Mouse (Mus musculus) MEL (cell line): ENCODE measurements around the gene Col5a3. TPM values are rescaled to one million over a fixed set of nuclear protein-coding genes. Genes with fewer than 3 reads are reported as not detected.

ENCODE experiments used
- DNase-seq: peaks from one replicate; pipeline ENCODE4 v3.0.0; 2011; ENCODE audit warnings: low read depth, low spot score
- H3K27ac ChIP-seq: 2 replicates; pipeline ENCODE4 v1.5.1; 2012; ENCODE audit warnings: low read depth, mild to moderate bottlenecking, control low read depth, low read length, moderate library complexity; ENCODE audit not compliant: control insufficient read depth
- H3K27me3 ChIP-seq, 2 experiments: fragments of 150-350 bp in 1 of 2; sonication (generic) in 1 of 2; 2 replicates each; pipeline ENCODE4 v1.6.1; 2012; ENCODE audit warnings: low read length in 2 of 2, mild to moderate bottlenecking in 2 of 2, improper control_type of control experiment in 1 of 2, moderate library complexity in 1 of 2; ENCODE audit not compliant: insufficient read depth in 2 of 2, control insufficient read depth in 1 of 2
- H3K36me3 ChIP-seq, 2 experiments: 2 replicates each; pipeline ENCODE4 v1.6.1; 2012 to 2014; ENCODE audit warnings: low read length in 2 of 2, improper control_type of control experiment in 1 of 2, inconsistent platforms in 1 of 2, mild to moderate bottlenecking in 1 of 2; ENCODE audit not compliant: insufficient read depth in 2 of 2, control insufficient read depth in 1 of 2
- H3K4me1 ChIP-seq, 2 experiments: fragments of 150-350 bp in 1 of 2; sonication (generic) in 1 of 2; 2 replicates each; pipeline ENCODE4 v1.6.1; 2012; ENCODE audit warnings: low read length in 2 of 2, improper control_type of control experiment in 1 of 2, mild to moderate bottlenecking in 1 of 2; ENCODE audit not compliant: insufficient read depth in 2 of 2, control insufficient read depth in 1 of 2
- H3K4me3 ChIP-seq, 2 experiments: fragments of 150-350 bp in 1 of 2; sonication (generic) in 1 of 2; 2 replicates each; pipeline ENCODE4 v1.5.1; 2012; ENCODE audit warnings: low read depth in 2 of 2, low read length in 2 of 2, mild to moderate bottlenecking in 2 of 2, moderate library complexity in 2 of 2, control low read depth in 1 of 2, improper control_type of control experiment in 1 of 2; ENCODE audit not compliant: control insufficient read depth in 1 of 2, insufficient read depth in 1 of 2
- H3K79me2 ChIP-seq: 2 replicates; pipeline ENCODE4 v1.6.1; 2012; ENCODE audit warnings: mild to moderate bottlenecking, low read length, moderate library complexity; ENCODE audit not compliant: control insufficient read depth, poor library complexity, insufficient read depth
- H3K9ac ChIP-seq: 2 replicates; pipeline ENCODE4 v1.6.1; 2012; ENCODE audit warnings: low read depth, mild to moderate bottlenecking, control low read depth, low read length, moderate library complexity; ENCODE audit not compliant: control insufficient read depth, poor library complexity, severe bottlenecking
- H3K9me3 ChIP-seq: fragments of 150-350 bp; sonication (generic); replicated peaks from 2 replicates; pipeline ENCODE4 v1.6.1; 2012; ENCODE audit warnings: mild to moderate bottlenecking, low read length, improper control_type of control experiment, moderate library complexity; ENCODE audit not compliant: insufficient read depth
- BHLHE40 ChIP-seq: IDR thresholded peaks from 2 replicates; pipeline ENCODE4 v1.6.1; 2012; ENCODE audit warnings: low read depth, mild to moderate bottlenecking, inconsistent platforms, low read length, improper control_type of control experiment, borderline replicate concordance
- CHD2 ChIP-seq: IDR thresholded peaks from 2 replicates; pipeline ENCODE4 v1.6.1; 2011; ENCODE audit warnings: low read length, improper control_type of control experiment
- CTCF ChIP-seq, 3 experiments: IDR thresholded peaks in 2 of 3; conservative IDR thresholded peaks in 1 of 3; 2 replicates each; pipeline ENCODE4 v1.5.1; 2011 to 2012; ENCODE audit warnings: low read length in 3 of 3, low read depth in 2 of 3, mild to moderate bottlenecking in 2 of 3, improper control_type of control experiment in 1 of 3, inconsistent platforms in 1 of 3, mixed read lengths in 1 of 3, moderate library complexity in 1 of 3; ENCODE audit not compliant: control insufficient read depth in 1 of 3, insufficient read depth in 1 of 3, poor library complexity in 1 of 3, severe bottlenecking in 1 of 3
- E2F4 ChIP-seq: IDR thresholded peaks from 2 replicates; pipeline ENCODE4 v1.6.1; 2011; ENCODE audit warnings: low read depth, low read length, improper control_type of control experiment, borderline replicate concordance
- ELF1 ChIP-seq: IDR thresholded peaks from 2 replicates; pipeline ENCODE4 v1.6.1; 2014; ENCODE audit warnings: low read depth, mild to moderate bottlenecking, inconsistent platforms, low read length, improper control_type of control experiment, moderate library complexity
- EP300 ChIP-seq, 2 experiments: IDR thresholded peaks; 2 replicates each; pipeline ENCODE4 v1.6.1; 2011; ENCODE audit warnings: improper control_type of control experiment in 2 of 2, low read length in 2 of 2, low read depth in 1 of 2, mild to moderate bottlenecking in 1 of 2
- ETS1 ChIP-seq: IDR thresholded peaks from 2 replicates; pipeline ENCODE4 v1.6.1; 2012; ENCODE audit warnings: low read depth, mild to moderate bottlenecking, inconsistent platforms, low read length, improper control_type of control experiment, moderate library complexity
- HCFC1 ChIP-seq: IDR thresholded peaks from 2 replicates; pipeline ENCODE4 v1.6.1; 2012; ENCODE audit warnings: low read depth, mild to moderate bottlenecking, inconsistent platforms, low read length, improper control_type of control experiment, moderate library complexity
- JUND ChIP-seq: IDR thresholded peaks from 2 replicates; pipeline ENCODE4 v1.6.1; 2011; ENCODE audit warnings: low read depth, mild to moderate bottlenecking, improper control_type of control experiment, low read length
- KAT2A ChIP-seq: conservative IDR thresholded peaks from 2 replicates; pipeline ENCODE4 v1.6.1; 2012; ENCODE audit warnings: low read depth, low read length, improper control_type of control experiment, inconsistent platforms
- MAFK ChIP-seq: IDR thresholded peaks from 2 replicates; pipeline ENCODE4 v1.6.1; 2011; ENCODE audit warnings: low read depth, mild to moderate bottlenecking, low read length, improper control_type of control experiment, borderline replicate concordance
- MAX ChIP-seq: IDR thresholded peaks from 2 replicates; pipeline ENCODE4 v1.6.1; 2011; ENCODE audit warnings: low read length, improper control_type of control experiment
- MAZ ChIP-seq: IDR thresholded peaks from 2 replicates; pipeline ENCODE4 v1.6.1; 2012; ENCODE audit warnings: low read depth, mild to moderate bottlenecking, inconsistent platforms, low read length, improper control_type of control experiment
- MXI1 ChIP-seq: IDR thresholded peaks from 2 replicates; pipeline ENCODE4 v1.6.1; 2011; ENCODE audit warnings: mild to moderate bottlenecking, low read depth, low read length, improper control_type of control experiment
- MYB ChIP-seq: IDR thresholded peaks from 2 replicates; pipeline ENCODE4 v1.6.1; 2011; ENCODE audit warnings: mild to moderate bottlenecking, low read depth, low read length, improper control_type of control experiment
- MYC ChIP-seq: IDR thresholded peaks from 2 replicates; pipeline ENCODE4 v1.6.1; 2011; ENCODE audit warnings: low read depth, mild to moderate bottlenecking, low read length, improper control_type of control experiment, moderate library complexity
- NELFE ChIP-seq: IDR thresholded peaks from 2 replicates; pipeline ENCODE4 v1.6.1; 2011; ENCODE audit warnings: low read depth, low read length, improper control_type of control experiment
- NRF1 ChIP-seq: IDR thresholded peaks from 2 replicates; pipeline ENCODE4 v1.6.1; 2014; ENCODE audit warnings: low read depth, mild to moderate bottlenecking, inconsistent platforms, low read length, improper control_type of control experiment, moderate library complexity; ENCODE audit not compliant: poor library complexity, insufficient read depth, severe bottlenecking
- POLR2A ChIP-seq, 2 experiments: IDR thresholded peaks; 2 replicates each; pipeline ENCODE4 v1.6.1; 2011 to 2012; ENCODE audit warnings: low read length in 2 of 2, mild to moderate bottlenecking in 2 of 2, control low read depth in 1 of 2, improper control_type of control experiment in 1 of 2, low read depth in 1 of 2, moderate library complexity in 1 of 2; ENCODE audit not compliant: control insufficient read depth in 1 of 2, insufficient read depth in 1 of 2, poor library complexity in 1 of 2
- POLR2AphosphoS5 ChIP-seq: IDR thresholded peaks from 2 replicates; pipeline ENCODE4 v1.6.1; 2012; ENCODE audit warnings: low read depth, borderline replicate concordance, mild to moderate bottlenecking, inconsistent platforms, low read length, moderate library complexity, mixed read lengths
- RAD21 ChIP-seq: IDR thresholded peaks from 2 replicates; pipeline ENCODE4 v1.6.1; 2011; ENCODE audit warnings: mild to moderate bottlenecking, low read depth, low read length, improper control_type of control experiment
- RCOR1 ChIP-seq: IDR thresholded peaks from 2 replicates; pipeline ENCODE4 v1.6.1; 2012; ENCODE audit warnings: low read depth, mild to moderate bottlenecking, inconsistent platforms, low read length, improper control_type of control experiment
- SIN3A ChIP-seq: IDR thresholded peaks from 2 replicates; pipeline ENCODE4 v1.6.1; 2012; ENCODE audit warnings: low read length, improper control_type of control experiment, inconsistent platforms
- SMC3 ChIP-seq: IDR thresholded peaks from 2 replicates; pipeline ENCODE4 v1.6.1; 2011; ENCODE audit warnings: low read depth, low read length, improper control_type of control experiment
- TCF12 ChIP-seq: IDR thresholded peaks from 2 replicates; pipeline ENCODE4 v1.6.1; 2014; ENCODE audit warnings: low read depth, mild to moderate bottlenecking, inconsistent platforms, low read length, improper control_type of control experiment, moderate library complexity
- USF1 ChIP-seq: IDR thresholded peaks from 2 replicates; pipeline ENCODE4 v1.6.1; 2014; ENCODE audit warnings: low read depth, mild to moderate bottlenecking, inconsistent platforms, low read length, improper control_type of control experiment, moderate library complexity
- USF2 ChIP-seq, 2 experiments: IDR thresholded peaks; 2 replicates each; pipeline ENCODE4 v1.6.1; 2011 to 2012; ENCODE audit warnings: improper control_type of control experiment in 2 of 2, low read length in 2 of 2, borderline replicate concordance in 1 of 2, inconsistent platforms in 1 of 2, low read depth in 1 of 2, mild to moderate bottlenecking in 1 of 2; ENCODE audit not compliant: insufficient read depth in 1 of 2
- ZC3H11A ChIP-seq: IDR thresholded peaks from 2 replicates; pipeline ENCODE4 v1.6.1; 2012; ENCODE audit warnings: low read depth, mild to moderate bottlenecking, inconsistent platforms, low read length, improper control_type of control experiment
- ZKSCAN1 ChIP-seq: IDR thresholded peaks from 2 replicates; pipeline ENCODE4 v1.6.1; 2012; ENCODE audit warnings: low read depth, mild to moderate bottlenecking, inconsistent platforms, low read length, improper control_type of control experiment, moderate library complexity
- ZMIZ1 ChIP-seq: IDR thresholded peaks from 2 replicates; pipeline ENCODE4 v1.6.1; 2012; ENCODE audit warnings: low read depth, mild to moderate bottlenecking, inconsistent platforms, low read length, improper control_type of control experiment, moderate library complexity
- ZNF384 ChIP-seq: IDR thresholded peaks from 2 replicates; pipeline ENCODE4 v1.6.1; 2012; ENCODE audit warnings: low read depth, mild to moderate bottlenecking, inconsistent platforms, low read length, improper control_type of control experiment
- polyA plus RNA-seq, 2 experiments: library from polyadenylated mRNA; stranded (reverse) in 1 of 2; unstranded in 1 of 2; fragments of >175 nt in 1 of 2; fragments of >200 nt in 1 of 2; gene quantifications; 2 replicates each; pipeline versions ENCODE4 v1.2.1 to v1.2.4; 2012; ENCODE audit warnings: low replicate concordance in 2 of 2, low read depth in 1 of 2; ENCODE audit not compliant: insufficient read length in 2 of 2, insufficient read depth in 1 of 2, missing spikeins in 1 of 2
- total RNA-seq: library from RNA; depleted of rRNA; stranded (reverse); fragments of 300-350 nt; gene quantifications from 2 replicates; pipeline ENCODE4 v1.2.3, GENCODE M21; 2012

Col5a3 gene
- total and polyA plus RNA-seq, 3 experiments: 0.08 to 0.53 TPM; not detected in 1

DNA sequence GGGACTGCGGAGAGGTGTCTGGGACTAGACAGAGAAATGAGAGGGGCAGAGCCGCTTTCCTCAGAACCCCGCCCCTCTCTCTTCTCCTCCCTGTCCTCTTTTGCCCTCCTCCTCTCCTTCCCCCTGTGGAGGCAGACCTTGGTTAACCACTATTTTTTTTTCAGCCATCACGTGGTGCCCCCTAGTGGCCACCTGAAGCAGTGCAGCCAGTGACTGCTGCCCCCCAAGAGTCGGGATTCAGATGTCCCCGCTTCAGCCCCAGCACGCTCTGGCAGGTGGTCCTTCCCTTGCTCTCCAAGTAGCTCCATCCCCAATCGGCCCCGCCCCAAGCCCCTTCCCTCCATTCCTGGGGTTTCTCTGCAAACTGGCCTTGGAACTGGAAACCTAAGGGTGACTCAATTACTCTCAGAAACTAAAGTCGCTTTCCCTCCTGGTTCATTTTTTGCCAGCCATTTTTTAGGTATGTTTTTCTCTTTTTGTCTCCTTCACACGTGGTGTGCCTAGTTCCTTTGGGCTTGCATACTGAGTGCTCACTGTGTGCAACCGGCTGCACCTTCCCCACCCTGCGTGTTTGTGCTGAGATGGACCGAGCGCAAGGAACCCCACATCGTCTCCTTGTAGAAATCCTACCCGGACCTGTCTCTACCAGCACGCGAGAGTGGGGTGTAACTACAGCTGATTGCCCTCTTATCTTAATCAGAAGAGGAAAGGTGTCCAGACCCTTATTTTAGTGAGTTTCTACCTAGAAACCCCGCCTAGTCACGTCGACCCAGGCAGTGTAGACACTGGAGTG, 70.7 kb downstream of the Col5a3 start (continued):
- TF ChIP-seq NELFE: 0 out of 2 replicates have a peak, but pooled peaks have one; percentile 16
- TF ChIP-seq ELF1: no peak
- no peak for TF ChIP-seq MYC
- peak; percentile 46; the same call in 1 of the 2 replicates for TF ChIP-seq ZC3H11A
- TF ChIP-seq POLR2A (IDR thresholded peaks at IDR 0.05; ENCODE audit: control insufficient read depth in 1 of 2, insufficient read depth in 1 of 2, low read depth in 1 of 2, low read length in 2 of 2, poor library complexity in 1 of 2): no peak
- no peak for TF ChIP-seq TCF12
- TF ChIP-seq HCFC1: no peak
- TF ChIP-seq RAD21: peak; percentile 84
- 0 out of 2 replicates have a peak, but pooled peaks have one; percentile 20 for TF ChIP-seq ETS1
- TF ChIP-seq MXI1: peak; percentile 40; the same call in 1 of the 2 replicates
- TF ChIP-seq NRF1: no peak
- no peak for TF ChIP-seq MYB

DNA sequence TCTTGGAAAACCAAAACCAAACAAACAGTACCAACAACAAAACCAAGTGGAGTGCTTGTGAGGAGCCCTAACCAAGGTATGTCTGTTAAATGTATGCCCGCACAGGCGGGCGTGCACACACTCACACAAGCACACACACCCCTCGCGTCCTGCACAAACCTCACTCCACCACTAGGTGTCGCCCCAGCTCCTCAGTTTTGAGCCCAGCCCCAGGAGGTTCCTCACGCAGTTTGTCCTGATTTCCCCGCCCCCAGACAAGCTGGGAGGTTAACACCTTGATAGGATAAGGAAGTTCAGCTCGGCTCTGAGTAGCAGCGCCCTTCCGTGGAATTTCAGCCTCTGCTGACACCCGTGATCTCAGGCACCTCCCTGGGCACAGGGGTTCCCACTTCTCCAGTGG, 74.5 kb downstream of the Col5a3 start:
- Histone ChIP-seq H3K36me3 (peaks cover 0 to 4% of the 10 kb centered on the region in 2 experiments; a peak in 2 of 4 replicates), H3K27ac (no peak overlapping the region), H3K9me3 (no peaks in the 10 kb centered on the region), H3K79me2 (no peaks in the 10 kb centered on the region), H3K4me1 (peaks cover 0 to 13% of the 10 kb centered on the region in 2 experiments; a peak in 2 of 4 replicates), H3K9ac (no peak overlapping the region), H3K4me3 (peak overlapping the region; percentile 0 to 1; a peak in 2 of 4 replicates), H3K27me3 (peaks cover 8 to 10% of the 10 kb centered on the region in 2 experiments)
- peak; percentile 99 for DNase-seq
- no peak; the same call in none of the 2 replicates for TF ChIP-seq RAD21
- TF ChIP-seq ZC3H11A: peak; percentile 98
- peak; percentile 90 for TF ChIP-seq MYC
- no peak for TF ChIP-seq KAT2A
- no peak for TF ChIP-seq MAFK
- peak; percentile 70; the same call in 1 of the 2 replicates for TF ChIP-seq RCOR1
- no peak for TF ChIP-seq POLR2AphosphoS5
- TF ChIP-seq CTCF (IDR thresholded peaks at IDR 0.05 in 2 of 3, conservative IDR thresholded peaks at IDR 0.05 in 1 of 3; ENCODE audit: control insufficient read depth in 1 of 3, insufficient read depth in 1 of 3, low read depth in 2 of 3, low read length in 3 of 3, poor library complexity in 1 of 3, severe bottlenecking in 1 of 3): peak in 2 of 3 experiments; percentile 100; a peak in 5 of 6 replicates
- TF ChIP-seq HCFC1: 0 out of 2 replicates have a peak, but pooled peaks have one; percentile 62
- TF ChIP-seq ZKSCAN1: no peak
- no peak for TF ChIP-seq E2F4
- TF ChIP-seq MAX: peak; percentile 57; the same call in 1 of the 2 replicates
- TF ChIP-seq JUND: 0 out of 2 replicates have a peak, but pooled peaks have one; percentile 52
- peak; percentile 100 for TF ChIP-seq SMC3
- no peak for TF ChIP-seq USF2 (IDR thresholded peaks at IDR 0.05; ENCODE audit: borderline replicate concordance in 1 of 2, insufficient read depth in 1 of 2, low read depth in 1 of 2, low read length in 2 of 2)
- TF ChIP-seq BHLHE40: 0 out of 2 replicates have a peak, but pooled peaks have one; percentile 49
- TF ChIP-seq CHD2: no peak
- no peak for TF ChIP-seq ZMIZ1
- TF ChIP-seq SIN3A: peak; percentile 82
- peak; percentile 72 for TF ChIP-seq ELF1
- peak; percentile 39; the same call in 1 of the 2 replicates for TF ChIP-seq TCF12
- TF ChIP-seq EP300 (IDR thresholded peaks at IDR 0.05; ENCODE audit: low read depth in 1 of 2, low read length in 2 of 2): peak; percentile 28 to 32; a peak in 1 of 4 replicates
- peak; percentile 58; the same call in 1 of the 2 replicates for TF ChIP-seq ZNF384
- TF ChIP-seq USF1: no peak
- peak; percentile 93 for TF ChIP-seq MAZ
- TF ChIP-seq NELFE: no peak; the same call in 1 of the 2 replicates
- TF ChIP-seq MYB: no peak
